Mouse (Mus musculus) liver, embryonic 11.5 days (tissue): Measurements from ENCODE around the gene Lbh. TPM values are rescaled to one million over a fixed set of nuclear protein-coding genes. Genes with fewer than 3 reads are reported as not detected.

ENCODE experiments used
- ATAC-seq: fragments of 200-750 bp; cut with Nextera tagmentation; replicated peaks from 2 replicates; pipeline ENCODE4 v1.8.0; 2017; ENCODE audit warnings: moderate number of reproducible peaks, mild to moderate bottlenecking, moderate TSS enrichment, moderate library complexity; ENCODE audit not compliant: low FRiP score
- DNase-seq: peaks from one replicate; pipeline ENCODE4 v3.0.0-alpha.2; 2017; ENCODE audit warnings: low spot score
- H3K27ac ChIP-seq: fragments of 300-500 bp; sonication (generic); 2 replicates; pipeline ENCODE4 v1.5.1; 2014; ENCODE audit warnings: mild to moderate bottlenecking, low read depth, low read length, control low read depth
- H3K27me3 ChIP-seq: fragments of 300-500 bp; sonication (generic); replicated peaks from 2 replicates; pipeline ENCODE4 v1.6.1; 2014; ENCODE audit warnings: low read length, mixed read lengths; ENCODE audit not compliant: control insufficient read depth, insufficient read depth
- H3K36me3 ChIP-seq: fragments of 300-500 bp; sonication (generic); 2 replicates; pipeline ENCODE4 v1.6.1; 2014; ENCODE audit warnings: mild to moderate bottlenecking, low read length, moderate library complexity, mixed read lengths; ENCODE audit not compliant: control insufficient read depth, insufficient read depth
- H3K4me1 ChIP-seq: fragments of 300-500 bp; sonication (generic); replicated peaks from 2 replicates; pipeline ENCODE4 v1.6.1; 2014; ENCODE audit warnings: low read length, mixed read lengths; ENCODE audit not compliant: control insufficient read depth, insufficient read depth
- H3K4me2 ChIP-seq: fragments of 300-500 bp; sonication (generic); 2 replicates; pipeline ENCODE4 v1.6.1; 2014; ENCODE audit warnings: mild to moderate bottlenecking, control low read depth, moderate library complexity
- H3K4me3 ChIP-seq: fragments of 300-500 bp; sonication (generic); 2 replicates; pipeline ENCODE4 v1.5.1; 2014; ENCODE audit warnings: low read depth, low read length, control low read depth
- H3K9ac ChIP-seq: fragments of 300-500 bp; sonication (generic); 2 replicates; pipeline ENCODE4 v1.6.1; 2014; ENCODE audit warnings: low read depth, low read length, control low read depth
- H3K9me3 ChIP-seq: fragments of 300-500 bp; sonication (generic); 2 replicates; pipeline ENCODE4 v1.6.1; 2016; ENCODE audit warnings: low read length, inconsistent platforms, mixed read lengths; ENCODE audit not compliant: control insufficient read depth
- WGBS: fragments of 180-500 bp; shearing (Covaris S2); extraction: QIAGEN DNeasy Blood & Tissue Kit; methylation state at CpG from one replicate; pipeline ENCODE4 v1.1.7; 2014; 5-methylcytosine and 5-hydroxymethylcytosine counted together
- polyA plus RNA-seq: library from polyadenylated mRNA; unstranded; fragments of >200 nt; fragmentation: Nextera tagmentation; extraction: Ambion mirVana; gene quantifications from 2 replicates; pipeline ENCODE4 v1.2.1, GENCODE M21; 2014

Gene Lbh
- polyA plus RNA-seq, 1 experiment from 2014 or later = 2.3 TPM

GRCm38 (mm10) chr17:72977616-72978015 is 59.5 kb downstream of the Lbh start:
- ATAC-seq (no peak), DNase-seq (no peak)
- no peak overlapping the region for H3K4me3 ChIP-seq
- no peaks in the 10 kb centered on the region for H3K9me3 ChIP-seq
- H3K4me1 ChIP-seq = peaks cover 15% of the 10 kb centered on the region
- H3K27ac ChIP-seq = no peak overlapping the region
- H3K4me2 ChIP-seq = no peak overlapping the region
- 73% methylated on average over 1 of the region's 1 CpGs for WGBS
- H3K36me3 ChIP-seq = no peaks in the 10 kb centered on the region
- H3K9ac ChIP-seq = no peak overlapping the region
- H3K27me3 ChIP-seq = no peaks in the 10 kb centered on the region

GRCm38 (mm10) chr17:72982156-72982555 is 64.1 kb downstream of the Lbh start:
- Histone ChIP-seq H3K9me3 (no peaks in the 10 kb centered on the region), H3K9ac (no peak overlapping the region), H3K4me2 (no peak overlapping the region), H3K4me3 (no peak overlapping the region), H3K4me1 (peaks cover 5% of the 10 kb centered on the region), H3K36me3 (no peaks in the 10 kb centered on the region), H3K27ac (no peak overlapping the region), H3K27me3 (no peaks in the 10 kb centered on the region)
- WGBS = 79% methylated on average over 6 of the region's 6 CpGs
- no peak for ATAC-seq
- DNase-seq = no peak

- Histone ChIP-seq H3K9ac (no peak overlapping the region), H3K9me3 (no peaks in the 10 kb centered on the region), H3K4me3 (no peak overlapping the region), H3K4me1 (no peaks in the 10 kb centered on the region), H3K27ac (no peak overlapping the region), H3K36me3 (no peaks in the 10 kb centered on the region), H3K4me2 (no peak overlapping the region), H3K27me3 (no peaks in the 10 kb centered on the region)
- no peak for ATAC-seq
- no peak for DNase-seq
- 89% methylated on average over 7 of the region's 7 CpGs for WGBS
Measured at GRCm38 (mm10) chr17:72983471-72983870, 65.4 kb downstream of the Lbh start.

- H3K9me3 ChIP-seq = no peaks in the 10 kb centered on the region
- no peak for ATAC-seq
- no peak overlapping the region for H3K9ac ChIP-seq
- H3K27ac ChIP-seq = no peak overlapping the region
- no peaks in the 10 kb centered on the region for H3K27me3 ChIP-seq
- no peak overlapping the region for H3K4me3 ChIP-seq
- H3K4me2 ChIP-seq = no peak overlapping the region
- 84% methylated on average over 6 of the region's 6 CpGs for WGBS
- no peak for DNase-seq
- no peaks in the 10 kb centered on the region for H3K4me1 ChIP-seq
- no peaks in the 10 kb centered on the region for H3K36me3 ChIP-seq
Measured at GRCm38 (mm10) chr17:72989025-72989424, 70.9 kb downstream of the Lbh start.

Other genes starting within 250 kb of the Lbh start
- 29.1 and 30.3 TPM in 2 replicates for gene Ypel5, start 81.9 kb upstream of the Lbh start, polyA plus RNA-seq
- 11.4 and 13.3 TPM in 2 replicates for gene Lclat1, start 189.7 kb downstream of the Lbh start, polyA plus RNA-seq